Mouse (Mus musculus): Measurements from ENCODE around the gene Ccdc180. TPM values are rescaled to one million over a fixed set of nuclear protein-coding genes. Genes with fewer than 3 reads are reported as not detected.

Ccdc180 gene
- polyA plus RNA-seq, 1 experiment from 2014 or later: 0.07 TPM

- H3K9me3 ChIP-seq (ENCODE audit: control insufficient read depth, low read length): no peaks in the 10 kb centered on the region
- peaks cover 3% of the 10 kb centered on the region; the same call in 1 of the 2 replicates for H3K27me3 ChIP-seq (ENCODE audit: control insufficient read depth, insufficient read depth, low read length)
- no peak overlapping the region for H3K27ac ChIP-seq (ENCODE audit: low read depth, low read length)
- H3K36me3 ChIP-seq (ENCODE audit: control insufficient read depth, insufficient read depth, low read length): no peaks in the 10 kb centered on the region
- H3K9ac ChIP-seq (ENCODE audit: low read length): peak overlapping the region; percentile 70
- peak overlapping the region; percentile 86 for H3K4me3 ChIP-seq (ENCODE audit: low read depth, low read length)
- peak; percentile 99 for DNase-seq (ENCODE audit: low spot score)
- H3K4me2 ChIP-seq (ENCODE audit: low read depth, low read length, severe bottlenecking): peak overlapping the region; percentile 93
- ATAC-seq (replicated peaks; ENCODE audit: low FRiP score): peak; percentile 98
- H3K4me1 ChIP-seq (replicated peaks; ENCODE audit: control insufficient read depth, insufficient read depth, low read length): peaks cover 12% of the 10 kb centered on the region
- WGBS: 3% methylated on average over 48 of the region's 51 CpGs
Measured at GRCm38 (mm10) chr4:45971806-45972447, 81.8 kb downstream of the Ccdc180 start.

- under 1% methylated on average over 46 of the region's 53 CpGs for WGBS
- peak overlapping the region; percentile 93 for H3K4me2 ChIP-seq (ENCODE audit: low read depth, low read length, severe bottlenecking)
- DNase-seq (ENCODE audit: low spot score) (peak; percentile 76), ATAC-seq (replicated peaks; ENCODE audit: low FRiP score) (peak; percentile 60)
- no peak overlapping the region for H3K27ac ChIP-seq (ENCODE audit: low read depth, low read length)
- peaks cover 3% of the 10 kb centered on the region; the same call in 1 of the 2 replicates for H3K27me3 ChIP-seq (ENCODE audit: control insufficient read depth, insufficient read depth, low read length)
- peaks cover 12% of the 10 kb centered on the region for H3K4me1 ChIP-seq (replicated peaks; ENCODE audit: control insufficient read depth, insufficient read depth, low read length)
- H3K36me3 ChIP-seq (ENCODE audit: control insufficient read depth, insufficient read depth, low read length): no peaks in the 10 kb centered on the region
- H3K9me3 ChIP-seq (ENCODE audit: control insufficient read depth, low read length): no peaks in the 10 kb centered on the region
- H3K9ac ChIP-seq (ENCODE audit: low read length): peak overlapping the region; percentile 70
- H3K4me3 ChIP-seq (ENCODE audit: low read depth, low read length): peak overlapping the region; percentile 86
Measured at GRCm38 (mm10) chr4:45972448-45972854, 82.3 kb downstream of the Ccdc180 start.

GRCm38 (mm10) chr4:45972951-45973350 is 82.8 kb downstream of the Ccdc180 start:
- Histone ChIP-seq H3K27ac (ENCODE audit: low read depth, low read length) (no peak overlapping the region), H3K4me1 (replicated peaks; ENCODE audit: control insufficient read depth, insufficient read depth, low read length) (peaks cover 8% of the 10 kb centered on the region), H3K4me3 (ENCODE audit: low read depth, low read length) (peak overlapping the region; percentile 86), H3K9me3 (ENCODE audit: control insufficient read depth, low read length) (no peaks in the 10 kb centered on the region), H3K27me3 (ENCODE audit: control insufficient read depth, insufficient read depth, low read length) (peaks cover 3% of the 10 kb centered on the region; the same call in 1 of the 2 replicates), H3K4me2 (ENCODE audit: low read depth, low read length, severe bottlenecking) (peak overlapping the region; percentile 93), H3K36me3 (ENCODE audit: control insufficient read depth, insufficient read depth, low read length) (no peaks in the 10 kb centered on the region), H3K9ac (ENCODE audit: low read length) (peak overlapping the region; percentile 70; the same call in 1 of the 2 replicates)
- no peak for DNase-seq (ENCODE audit: low spot score)
- 16% methylated on average over 9 of the region's 9 CpGs for WGBS
- ATAC-seq (replicated peaks; ENCODE audit: low FRiP score): no peak

GRCm38 (mm10) chr4:45976931-45977667 is 87.0 kb downstream of the Ccdc180 start:
- H3K4me2 ChIP-seq (ENCODE audit: low read depth, low read length, severe bottlenecking): no peak overlapping the region
- H3K36me3 ChIP-seq (ENCODE audit: control insufficient read depth, insufficient read depth, low read length): no peaks in the 10 kb centered on the region
- H3K4me3 ChIP-seq (ENCODE audit: low read depth, low read length): no peak overlapping the region
- H3K9ac ChIP-seq (ENCODE audit: low read length): no peak overlapping the region
- no peak overlapping the region for H3K27ac ChIP-seq (ENCODE audit: low read depth, low read length)
- peaks cover 3% of the 10 kb centered on the region; the same call in 1 of the 2 replicates for H3K27me3 ChIP-seq (ENCODE audit: control insufficient read depth, insufficient read depth, low read length)
- H3K4me1 ChIP-seq (replicated peaks; ENCODE audit: control insufficient read depth, insufficient read depth, low read length): peaks cover 3% of the 10 kb centered on the region; the same call in 1 of the 2 replicates
- WGBS: 85% methylated on average over 6 of the region's 6 CpGs
- DNase-seq (ENCODE audit: low spot score) (no peak), ATAC-seq (replicated peaks; ENCODE audit: low FRiP score) (no peak)
- H3K9me3 ChIP-seq (ENCODE audit: control insufficient read depth, low read length): no peaks in the 10 kb centered on the region

GRCm38 (mm10) chr4:45979916-45980315 is 89.8 kb downstream of the Ccdc180 start:
- Histone ChIP-seq H3K27me3 (ENCODE audit: control insufficient read depth, insufficient read depth, low read length) (no peaks in the 10 kb centered on the region), H3K9me3 (ENCODE audit: control insufficient read depth, low read length) (no peaks in the 10 kb centered on the region), H3K9ac (ENCODE audit: low read length) (no peak overlapping the region), H3K4me2 (ENCODE audit: low read depth, low read length, severe bottlenecking) (no peak overlapping the region), H3K4me3 (ENCODE audit: low read depth, low read length) (no peak overlapping the region), H3K27ac (ENCODE audit: low read depth, low read length) (no peak overlapping the region), H3K36me3 (ENCODE audit: control insufficient read depth, insufficient read depth, low read length) (no peaks in the 10 kb centered on the region), H3K4me1 (replicated peaks; ENCODE audit: control insufficient read depth, insufficient read depth, low read length) (no peaks in the 10 kb centered on the region)
- ATAC-seq (replicated peaks; ENCODE audit: low FRiP score) (no peak), DNase-seq (ENCODE audit: low spot score) (no peak)
- 60% methylated on average over 2 of the region's 2 CpGs for WGBS

- no peak for ATAC-seq (replicated peaks; ENCODE audit: low FRiP score)
- Histone ChIP-seq H3K27me3 (ENCODE audit: control insufficient read depth, insufficient read depth, low read length) (no peaks in the 10 kb centered on the region), H3K4me3 (ENCODE audit: low read depth, low read length) (no peak overlapping the region), H3K9ac (ENCODE audit: low read length) (no peak overlapping the region), H3K9me3 (ENCODE audit: control insufficient read depth, low read length) (no peaks in the 10 kb centered on the region), H3K4me2 (ENCODE audit: low read depth, low read length, severe bottlenecking) (no peak overlapping the region), H3K4me1 (replicated peaks; ENCODE audit: control insufficient read depth, insufficient read depth, low read length) (no peaks in the 10 kb centered on the region), H3K27ac (ENCODE audit: low read depth, low read length) (no peak overlapping the region), H3K36me3 (ENCODE audit: control insufficient read depth, insufficient read depth, low read length) (no peaks in the 10 kb centered on the region)
- no peak for DNase-seq (ENCODE audit: low spot score)
Measured at GRCm38 (mm10) chr4:45981054-45981453, 91.0 kb downstream of the Ccdc180 start.

- no peaks in the 10 kb centered on the region for H3K27me3 ChIP-seq (ENCODE audit: control insufficient read depth, insufficient read depth, low read length)
- no peak overlapping the region for H3K4me2 ChIP-seq (ENCODE audit: low read depth, low read length, severe bottlenecking)
- no peak overlapping the region for H3K9ac ChIP-seq (ENCODE audit: low read length)
- H3K36me3 ChIP-seq (ENCODE audit: control insufficient read depth, insufficient read depth, low read length): no peaks in the 10 kb centered on the region
- H3K4me3 ChIP-seq (ENCODE audit: low read depth, low read length): no peak overlapping the region
- H3K9me3 ChIP-seq (ENCODE audit: control insufficient read depth, low read length): no peaks in the 10 kb centered on the region
- 85% methylated on average over 6 of the region's 6 CpGs for WGBS
- H3K27ac ChIP-seq (ENCODE audit: low read depth, low read length): no peak overlapping the region
- no peaks in the 10 kb centered on the region for H3K4me1 ChIP-seq (replicated peaks; ENCODE audit: control insufficient read depth, insufficient read depth, low read length)
- ATAC-seq (replicated peaks; ENCODE audit: low FRiP score): no peak
- no peak for DNase-seq (ENCODE audit: low spot score)
Measured at GRCm38 (mm10) chr4:45990427-45991135, 100.5 kb downstream of the Ccdc180 start.

GRCm38 (mm10) chr4:45998536-45998935 is 108.4 kb downstream of the Ccdc180 start:
- H3K4me1 ChIP-seq (replicated peaks; ENCODE audit: control insufficient read depth, insufficient read depth, low read length): no peaks in the 10 kb centered on the region
- H3K27ac ChIP-seq (ENCODE audit: low read depth, low read length): no peak overlapping the region
- H3K4me2 ChIP-seq (ENCODE audit: low read depth, low read length, severe bottlenecking): no peak overlapping the region
- DNase-seq (ENCODE audit: low spot score) (no peak), ATAC-seq (replicated peaks; ENCODE audit: low FRiP score) (no peak)
- H3K9ac ChIP-seq (ENCODE audit: low read length): no peak overlapping the region
- no peak overlapping the region for H3K4me3 ChIP-seq (ENCODE audit: low read depth, low read length)
- WGBS: 86% methylated on average over 4 of the region's 4 CpGs
- H3K27me3 ChIP-seq (ENCODE audit: control insufficient read depth, insufficient read depth, low read length): no peaks in the 10 kb centered on the region
- H3K9me3 ChIP-seq (ENCODE audit: control insufficient read depth, low read length): no peaks in the 10 kb centered on the region
- no peaks in the 10 kb centered on the region for H3K36me3 ChIP-seq (ENCODE audit: control insufficient read depth, insufficient read depth, low read length)

Data from forebrain, embryonic 11.5 days (tissue).